Mouse (Mus musculus) bone marrow macrophage, adult 2 months (primary cell): ENCODE data around the gene Clic5. TPM values are rescaled to one million over a fixed set of nuclear protein-coding genes. Genes with fewer than 3 reads are reported as not detected.

Source experiments
- H3K27ac ChIP-seq: 2 replicates; pipeline ENCODE4 v1.5.1; 2012; ENCODE audit warnings: low read depth, low read length; ENCODE audit not compliant: insufficient read depth
- H3K4me1 ChIP-seq: 2 replicates; pipeline ENCODE4 v1.6.1; 2012; ENCODE audit warnings: low read length; ENCODE audit not compliant: control insufficient read depth, insufficient read depth
- H3K4me3 ChIP-seq: 2 replicates; pipeline ENCODE4 v1.5.1; 2012; ENCODE audit warnings: mild to moderate bottlenecking, low read length, moderate library complexity; ENCODE audit not compliant: insufficient read depth
- CTCF ChIP-seq: IDR thresholded peaks from 2 replicates; pipeline ENCODE4 v1.5.1; 2012; ENCODE audit warnings: low read depth, mild to moderate bottlenecking, low read length, moderate library complexity
- POLR2A ChIP-seq: IDR thresholded peaks from 2 replicates; pipeline ENCODE4 v1.6.1; 2012; ENCODE audit warnings: mild to moderate bottlenecking, low read depth, low read length, borderline replicate concordance
- polyA plus RNA-seq: library from polyadenylated mRNA; stranded (reverse); fragments of >200 nt; gene quantifications from 2 replicates; pipeline ENCODE4 v1.2.4, GENCODE M21; 2012; ENCODE audit not compliant: missing spikeins, insufficient read depth, insufficient read length

Gene Clic5
- polyA plus RNA-seq, 1 experiment = 0.12 TPM

DNA sequence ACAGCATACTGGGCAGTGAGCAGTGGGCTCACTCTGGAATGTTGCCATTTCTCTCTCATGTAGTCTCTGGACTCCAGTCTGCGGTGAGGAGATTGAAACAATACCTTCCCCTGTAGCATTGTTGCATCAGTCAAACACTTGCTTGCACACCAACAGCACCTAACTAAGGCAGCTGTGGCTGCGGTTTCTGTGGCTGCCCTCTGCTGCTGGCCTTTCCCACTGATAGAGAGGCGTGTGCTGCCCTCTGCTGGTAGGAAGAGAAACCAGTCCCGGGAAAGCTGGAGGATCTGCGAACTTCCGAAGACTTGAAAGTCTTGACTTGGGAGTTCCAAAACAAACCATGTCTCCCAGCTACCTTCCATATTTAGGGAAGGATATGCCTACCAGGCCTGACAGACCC is 68.2 kb downstream of the Clic5 start:
- TF ChIP-seq CTCF (peak; percentile 72), POLR2A (no peak)
- Histone ChIP-seq H3K27ac (no peak overlapping the region), H3K4me1 (no peaks in the 10 kb centered on the region; the same call in 1 of the 2 replicates), H3K4me3 (no peak overlapping the region)

DNA sequence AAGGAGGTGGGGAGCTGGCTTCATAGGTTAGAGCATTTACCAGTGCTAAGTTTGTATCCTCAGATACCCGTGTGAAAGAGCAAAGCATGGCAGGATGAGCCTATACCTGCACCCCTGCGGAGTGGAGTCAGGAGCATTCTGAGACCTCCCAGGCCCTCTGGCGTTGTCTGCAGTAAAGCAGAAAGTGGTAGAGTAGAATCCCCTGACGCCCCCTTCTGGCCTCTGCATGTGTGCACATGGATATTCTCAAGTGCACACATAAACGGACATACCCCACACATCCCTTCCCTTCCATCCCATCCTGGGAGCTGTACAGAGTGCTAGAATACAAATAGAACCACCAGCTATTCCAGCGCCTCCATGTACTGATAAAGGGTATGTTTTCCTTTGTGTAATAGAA is 70.9 kb downstream of the Clic5 start:
- H3K4me1 ChIP-seq = no peaks in the 10 kb centered on the region
- H3K27ac ChIP-seq = no peak overlapping the region
- H3K4me3 ChIP-seq = no peak overlapping the region
- TF ChIP-seq POLR2A (no peak), CTCF (no peak)

DNA sequence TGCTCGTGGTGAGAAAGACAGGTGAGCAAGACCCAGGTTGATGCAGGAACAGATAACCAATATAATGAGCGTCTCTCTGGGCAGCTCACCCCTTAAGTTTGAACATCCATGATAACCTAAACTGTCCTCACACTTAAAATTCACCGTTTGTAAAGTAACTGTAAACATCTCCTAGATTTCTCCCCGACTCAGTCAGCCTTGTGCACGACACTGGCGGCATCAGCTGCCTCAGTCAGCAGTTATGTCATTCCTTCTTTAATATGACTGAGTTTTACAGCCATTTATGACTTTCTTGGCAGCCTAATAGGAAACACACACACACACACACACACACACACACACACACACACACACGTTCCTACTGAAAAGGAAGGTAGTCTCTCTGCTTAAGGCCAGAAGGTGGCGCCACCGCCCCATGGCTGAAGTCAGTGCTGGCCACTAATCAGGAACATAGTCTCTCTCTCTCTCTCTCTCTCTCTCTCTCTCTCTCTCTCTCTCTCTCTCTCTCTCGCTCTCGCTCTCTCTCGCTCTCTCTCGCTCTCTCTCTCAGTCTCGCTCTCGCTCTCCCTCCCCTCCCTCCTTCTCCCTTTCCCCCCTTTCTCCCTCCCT is 73.3 kb downstream of the Clic5 start:
- Histone ChIP-seq H3K4me3 (no peak overlapping the region), H3K4me1 (no peaks in the 10 kb centered on the region), H3K27ac (no peak overlapping the region)
- no peak for TF ChIP-seq POLR2A
- peak; percentile 51 for TF ChIP-seq CTCF

DNA sequence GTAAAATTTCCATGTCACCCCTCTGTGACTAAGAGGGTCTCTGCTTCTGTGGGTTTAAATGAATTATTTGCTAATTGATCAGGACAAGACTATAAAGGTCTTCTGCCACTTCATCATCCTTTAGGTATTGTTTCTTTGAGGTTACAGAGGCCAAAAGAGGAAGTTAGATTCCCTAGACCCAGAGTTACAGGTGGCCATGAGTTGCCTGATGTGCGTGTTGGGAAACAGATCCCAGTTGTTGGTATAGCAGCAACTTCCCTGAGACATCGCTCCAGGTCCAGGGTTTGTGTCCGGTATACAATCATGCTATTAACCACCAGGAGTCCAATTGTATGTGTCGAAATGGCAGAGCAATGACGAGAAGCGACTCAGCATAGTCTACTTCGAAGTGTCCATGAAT is 81.7 kb downstream of the Clic5 start:
- Histone ChIP-seq H3K27ac (no peak overlapping the region), H3K4me3 (no peak overlapping the region), H3K4me1 (no peaks in the 10 kb centered on the region)
- TF ChIP-seq POLR2A = no peak
- TF ChIP-seq CTCF = no peak

DNA sequence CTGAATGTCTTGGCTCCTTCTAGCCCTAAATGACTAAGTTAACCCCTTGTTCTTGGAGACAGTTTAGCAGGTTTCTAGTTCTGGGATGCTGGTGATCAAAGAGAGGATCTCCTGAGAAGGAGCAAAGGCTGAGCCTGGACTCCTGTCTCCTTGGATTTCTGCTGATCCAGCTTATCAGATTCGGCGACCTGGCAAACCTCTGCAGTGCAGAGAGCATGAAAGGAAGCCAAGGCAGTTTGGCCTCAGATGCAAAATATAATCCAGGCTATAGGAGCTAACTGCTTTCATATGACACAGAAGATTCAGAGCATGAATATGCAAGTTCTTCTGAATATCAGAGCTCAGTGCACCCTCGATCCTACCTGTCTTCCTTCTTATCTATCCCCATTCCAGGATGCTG is 83.0 kb downstream of the Clic5 start:
- TF ChIP-seq POLR2A (no peak), CTCF (no peak)
- H3K27ac ChIP-seq = no peak overlapping the region
- no peaks in the 10 kb centered on the region for H3K4me1 ChIP-seq

DNA sequence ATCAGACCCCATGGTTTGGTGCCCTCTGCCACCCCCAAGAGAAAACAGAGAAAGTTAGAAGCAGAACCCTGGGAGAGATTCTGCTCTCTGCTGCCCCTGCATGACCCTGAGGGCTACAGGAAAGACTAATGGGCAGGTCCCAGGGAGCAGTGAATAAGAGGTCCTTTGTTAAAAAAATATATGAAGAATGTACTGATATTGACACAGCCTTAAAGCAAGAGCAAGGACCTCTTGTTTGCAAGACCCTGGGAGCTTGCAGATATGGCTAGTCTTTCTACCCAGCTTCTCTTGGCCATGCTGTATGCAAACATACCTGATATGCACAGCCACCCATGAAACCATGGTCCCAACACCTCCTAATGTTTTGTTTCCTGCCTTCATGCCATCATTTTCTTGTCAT is 86.4 kb downstream of the Clic5 start:
- TF ChIP-seq POLR2A (no peak), CTCF (no peak)
- Histone ChIP-seq H3K27ac (no peak overlapping the region), H3K4me3 (no peak overlapping the region), H3K4me1 (no peaks in the 10 kb centered on the region)

More for the DNA sequence above, 83.0 kb downstream of the Clic5 start:
- no peak overlapping the region for H3K4me3 ChIP-seq

DNA sequence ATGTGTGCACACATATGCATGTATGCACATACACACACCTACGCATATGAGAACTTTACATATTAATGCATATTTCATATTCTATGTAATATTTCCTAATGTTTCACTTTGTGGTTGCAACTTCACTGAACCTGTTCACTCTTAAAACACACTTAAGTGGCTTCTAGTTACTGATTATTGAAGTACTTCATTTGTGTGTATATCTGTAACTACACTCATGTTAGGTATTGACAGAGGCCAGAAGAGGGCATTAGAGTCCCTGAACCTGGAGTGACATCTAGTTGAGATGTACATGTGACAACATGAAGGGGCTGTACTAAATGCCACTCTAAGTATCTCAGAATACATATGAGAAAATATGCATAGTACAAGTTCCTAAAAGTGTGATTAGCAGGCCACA is 99.9 kb downstream of the Clic5 start:
- TF ChIP-seq POLR2A (no peak), CTCF (no peak)
- H3K4me3 ChIP-seq = no peak overlapping the region
- H3K4me1 ChIP-seq = no peaks in the 10 kb centered on the region
- no peak overlapping the region for H3K27ac ChIP-seq

DNA sequence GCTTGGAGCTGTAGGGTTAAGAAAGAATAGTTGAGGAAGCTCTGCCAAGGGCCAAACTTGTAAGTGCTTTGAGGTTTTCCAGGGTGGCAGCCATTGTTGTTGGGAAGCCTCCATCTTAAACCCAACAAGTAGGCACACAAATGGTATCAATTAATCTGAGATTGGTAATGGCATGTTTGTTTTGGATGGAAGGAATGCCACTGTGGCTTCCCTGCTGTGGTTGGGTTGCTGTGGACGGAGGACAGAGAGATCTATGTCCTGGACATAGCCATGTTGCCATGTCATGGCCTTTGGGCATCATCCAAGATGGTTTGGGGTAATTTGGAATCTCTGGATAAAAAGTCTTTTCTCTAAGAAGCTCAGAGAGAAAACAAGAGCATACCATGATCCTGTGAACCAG is 108.8 kb downstream of the Clic5 start:
- TF ChIP-seq CTCF (no peak), POLR2A (no peak)
- Histone ChIP-seq H3K27ac (no peak overlapping the region), H3K4me1 (no peaks in the 10 kb centered on the region), H3K4me3 (no peak overlapping the region)

DNA sequence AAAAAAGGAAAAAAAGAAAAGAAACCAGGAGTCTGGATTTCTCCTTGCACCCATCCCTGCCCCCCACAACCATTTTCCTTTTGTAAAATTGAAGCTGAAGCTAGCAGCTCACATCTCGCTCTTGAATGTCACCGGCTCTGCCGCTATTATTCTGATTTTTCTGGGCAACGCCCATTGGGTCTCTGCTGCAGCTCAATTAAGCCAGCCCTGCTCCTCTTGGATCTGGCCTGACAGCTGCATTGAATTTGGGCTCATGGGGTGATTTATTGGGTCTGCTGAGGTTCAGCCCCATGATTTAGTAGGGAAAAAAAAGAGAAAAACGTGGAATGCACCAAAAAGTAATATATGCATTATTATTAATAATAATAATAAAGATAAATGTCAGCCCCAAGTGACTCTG is 111.9 kb downstream of the Clic5 start:
- TF ChIP-seq CTCF (no peak), POLR2A (no peak)
- H3K4me1 ChIP-seq = no peaks in the 10 kb centered on the region

DNA sequence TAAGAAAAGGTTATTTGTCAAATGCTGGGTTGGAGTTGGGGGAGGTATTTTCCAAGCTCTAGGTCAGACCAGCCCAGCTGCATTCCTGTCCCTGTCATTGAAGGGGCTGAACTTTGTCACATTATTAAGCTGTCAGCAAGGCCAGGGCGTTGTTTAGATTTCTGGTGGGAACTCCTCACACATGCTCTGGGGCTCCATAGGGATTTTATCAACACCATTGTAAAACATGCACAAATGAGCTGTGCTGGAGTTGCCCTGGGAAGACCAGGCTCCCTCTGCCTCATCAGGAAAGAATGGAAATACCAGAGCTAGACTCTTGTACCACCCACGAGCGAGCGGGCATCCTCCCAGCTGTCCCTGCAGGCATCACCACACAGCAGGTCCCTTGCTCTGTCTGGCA is 112.3 kb downstream of the Clic5 start:
- Histone ChIP-seq H3K4me3 (no peak overlapping the region), H3K27ac (no peak overlapping the region), H3K4me1 (no peaks in the 10 kb centered on the region)
- no peak for TF ChIP-seq CTCF
- no peak for TF ChIP-seq POLR2A

More for the DNA sequence above, 111.9 kb downstream of the Clic5 start:
- Histone ChIP-seq H3K4me3 (no peak overlapping the region), H3K27ac (no peak overlapping the region)
